In genomic region chrX:129303987-129304386, GRCm38 (mm10) we compare ENCODE assay signal across 7 mouse cellular contexts.
A peak's percentile ranks its signal among the peaks of the same experiment; 100 is the strongest.
DNase-seq lines count a peak whose midpoint lies in the region; ATAC-seq lines count a peak whose summit lies in the region.

No protein-coding gene starts in this region.

- H3K4me2 ChIP-seq in forebrain, embryonic 16.5 days (ENCODE audit: low read length): no peak overlapping the region

- WGBS in forebrain, embryonic 16.5 days: 35% methylated on average over 5 of the region's 5 CpGs

- no peak overlapping the region for H3K27ac ChIP-seq in forebrain, embryonic 16.5 days (ENCODE audit: low read length)

- H3K36me3 ChIP-seq in forebrain, embryonic 16.5 days (ENCODE audit: control insufficient read depth, insufficient read depth): no peaks in the 10 kb centered on the region

- H3K27me3 ChIP-seq in forebrain, embryonic 16.5 days (replicated peaks; ENCODE audit: control insufficient read depth, insufficient read depth, low read length): no peaks in the 10 kb centered on the region

- peak; percentile 64 for DNase-seq in 3T3-L1 (ENCODE audit: low read depth, low spot score)
- DNase-seq in B cell, adult 2 months: peak; percentile 3
- DNase-seq in c-Kit-positive CD71-positive TER-119-positive erythroid progenitor cells, embryonic 14.5 days (ENCODE audit: low spot score): peak; percentile 11
- DNase-seq in layer of hippocampus, adult 11-12 months (ENCODE audit: low spot score): peak; percentile 20
- peak; percentile 28 for DNase-seq in lung, postnatal 14 days
- peak; percentile 45 for DNase-seq in right cerebral cortex, postnatal 4 days

- H3K4me1 ChIP-seq in forebrain, embryonic 16.5 days (replicated peaks; ENCODE audit: control insufficient read depth, insufficient read depth, low read length): no peaks in the 10 kb centered on the region

- no peak overlapping the region for H3K4me3 ChIP-seq in forebrain, embryonic 16.5 days (replicated peaks; ENCODE audit: low read length)

- ATAC-seq in forebrain, embryonic 16.5 days: peak; percentile 67

- no peak overlapping the region for H3K9ac ChIP-seq in forebrain, embryonic 16.5 days (replicated peaks; ENCODE audit: low read depth, low read length)

- H3K9me3 ChIP-seq in forebrain, embryonic 16.5 days (ENCODE audit: control insufficient read depth, low read length): no peaks in the 10 kb centered on the region

Comparison
In these comparisons a context has a peak if more than half of its experiments do, and no peak if none do; other contexts are left out.
1. DNase-seq: peak in every context shown above with its lines; median percentile 64 in 3T3-L1; 45 in right cerebral cortex, postnatal 4 days; 28 in lung, postnatal 14 days; 20 in layer of hippocampus, adult 11-12 months; 11 in c-Kit-positive CD71-positive TER-119-positive erythroid progenitor cells, embryonic 14.5 days; 3 in B cell, adult 2 months.